In the genomic region with DNA sequence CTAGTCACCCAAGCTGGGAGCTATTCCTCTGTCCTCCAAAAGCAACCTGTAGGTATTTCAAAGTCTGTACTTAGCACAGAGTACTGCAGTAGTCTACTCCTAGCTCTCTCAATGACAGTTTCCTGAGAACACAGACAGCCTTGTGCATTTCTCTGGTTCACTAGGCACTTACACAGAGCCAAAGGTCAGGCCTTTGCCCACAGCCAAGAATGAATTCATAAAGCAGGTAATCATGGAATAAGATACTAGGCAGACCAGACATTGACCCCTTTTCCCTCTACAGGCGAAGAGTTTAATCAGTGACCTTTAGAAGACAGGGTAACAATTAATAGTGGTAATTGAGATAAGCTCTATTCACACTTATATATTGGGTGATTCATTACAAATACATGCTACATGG, we compare ENCODE assay signal across 21 mouse cellular contexts.
DNase-seq lines count a peak whose midpoint lies in the region; ATAC-seq and TF ChIP-seq lines count a peak whose summit lies in the region.
"Had no signal": no experiment of that assay in that cellular context is flagged by ENCODE, and none has a peak within 500 bp of the region (broad histone marks: within the 10 kb centered on the region; RNA-seq: fewer than 3 reads in every experiment).

No protein-coding gene starts in this region.

- no peaks in the 10 kb centered on the region for H3K9me3 ChIP-seq in heart, embryonic 11.5 days (replicated peaks; ENCODE audit: control insufficient read depth, low read length)
- H3K9me3 ChIP-seq in midbrain, embryonic 11.5 days (ENCODE audit: control insufficient read depth, low read length), result no peaks in the 10 kb centered on the region
- H3K9me3 ChIP-seq in midbrain, embryonic 15.5 days, result no peaks in the 10 kb centered on the region
- H3K9me3 ChIP-seq in intestine, postnatal 0 days (ENCODE audit: control insufficient read depth), result no peaks in the 10 kb centered on the region
- no peaks in the 10 kb centered on the region for H3K9me3 ChIP-seq in forebrain, embryonic 16.5 days (ENCODE audit: control insufficient read depth, low read length)
- H3K9me3 ChIP-seq: embryonic facial prominence, embryonic 10.5 days; embryonic facial prominence, embryonic 12.5 days; forebrain, embryonic 13.5 days had no signal

- no peaks in the 10 kb centered on the region for H3K36me3 ChIP-seq in heart, embryonic 11.5 days (ENCODE audit: control insufficient read depth, insufficient read depth, low read length)
- no peaks in the 10 kb centered on the region for H3K36me3 ChIP-seq in midbrain, embryonic 11.5 days (ENCODE audit: control insufficient read depth, insufficient read depth, low read length)
- H3K36me3 ChIP-seq in midbrain, embryonic 15.5 days (replicated peaks), result no peaks in the 10 kb centered on the region
- H3K36me3 ChIP-seq in intestine, postnatal 0 days (ENCODE audit: control insufficient read depth, insufficient read depth), result no peaks in the 10 kb centered on the region
- H3K36me3 ChIP-seq in forebrain, embryonic 16.5 days (ENCODE audit: control insufficient read depth, insufficient read depth), result no peaks in the 10 kb centered on the region
- H3K36me3 ChIP-seq: embryonic facial prominence, embryonic 10.5 days; embryonic facial prominence, embryonic 12.5 days; G1E had no signal

- H3K27me3 ChIP-seq in heart, embryonic 11.5 days (ENCODE audit: control insufficient read depth, insufficient read depth, low read length), result no peaks in the 10 kb centered on the region
- no peaks in the 10 kb centered on the region for H3K27me3 ChIP-seq in midbrain, embryonic 11.5 days (ENCODE audit: control insufficient read depth, insufficient read depth, low read length)
- H3K27me3 ChIP-seq in midbrain, embryonic 15.5 days (replicated peaks), result no peaks in the 10 kb centered on the region
- H3K27me3 ChIP-seq in intestine, postnatal 0 days (replicated peaks; ENCODE audit: control insufficient read depth, insufficient read depth, low read length), result no peaks in the 10 kb centered on the region
- no peaks in the 10 kb centered on the region for H3K27me3 ChIP-seq in forebrain, embryonic 16.5 days (replicated peaks; ENCODE audit: control insufficient read depth, insufficient read depth, low read length)
- H3K27me3 ChIP-seq: CH12.LX; embryonic facial prominence, embryonic 12.5 days; forebrain, embryonic 13.5 days; Patski had no signal

- H3K4me3 ChIP-seq in heart, embryonic 11.5 days (ENCODE audit: low read depth, low read length), result no peak overlapping the region
- no peak overlapping the region for H3K4me3 ChIP-seq in midbrain, embryonic 11.5 days (ENCODE audit: low read depth, low read length)
- no peak overlapping the region for H3K4me3 ChIP-seq in midbrain, embryonic 15.5 days
- no peak overlapping the region for H3K4me3 ChIP-seq in intestine, postnatal 0 days (ENCODE audit: low read depth, low read length)
- H3K4me3 ChIP-seq in forebrain, embryonic 16.5 days (replicated peaks; ENCODE audit: low read length), result no peak overlapping the region
- H3K4me3 ChIP-seq: embryonic facial prominence, embryonic 10.5 days; embryonic facial prominence, embryonic 12.5 days; forebrain, embryonic 13.5 days had no signal

- no peaks in the 10 kb centered on the region for H3K4me1 ChIP-seq in heart, embryonic 11.5 days (ENCODE audit: control insufficient read depth, insufficient read depth, low read length)
- no peaks in the 10 kb centered on the region for H3K4me1 ChIP-seq in midbrain, embryonic 11.5 days (ENCODE audit: control insufficient read depth, insufficient read depth, low read length)
- H3K4me1 ChIP-seq in midbrain, embryonic 15.5 days, result no peaks in the 10 kb centered on the region
- no peaks in the 10 kb centered on the region for H3K4me1 ChIP-seq in intestine, postnatal 0 days (replicated peaks; ENCODE audit: control insufficient read depth, insufficient read depth, low read length)
- no peaks in the 10 kb centered on the region for H3K4me1 ChIP-seq in forebrain, embryonic 16.5 days (replicated peaks; ENCODE audit: control insufficient read depth, insufficient read depth, low read length)
- H3K4me1 ChIP-seq: embryonic facial prominence, embryonic 10.5 days; embryonic facial prominence, embryonic 12.5 days; forebrain, embryonic 13.5 days had no signal

- H3K27ac ChIP-seq in heart, embryonic 11.5 days (ENCODE audit: low read depth, low read length), result no peak overlapping the region
- no peak overlapping the region for H3K27ac ChIP-seq in midbrain, embryonic 11.5 days (ENCODE audit: low read depth, low read length)
- no peak overlapping the region for H3K27ac ChIP-seq in midbrain, embryonic 15.5 days
- H3K27ac ChIP-seq in intestine, postnatal 0 days (ENCODE audit: low read depth, low read length), result no peak overlapping the region
- H3K27ac ChIP-seq in forebrain, embryonic 16.5 days (ENCODE audit: low read length), result no peak overlapping the region
- H3K27ac ChIP-seq: embryonic facial prominence, embryonic 10.5 days; embryonic facial prominence, embryonic 12.5 days; forebrain, embryonic 13.5 days had no signal

- H3K9ac ChIP-seq in heart, embryonic 11.5 days (ENCODE audit: low read depth, low read length), result no peak overlapping the region
- no peak overlapping the region for H3K9ac ChIP-seq in midbrain, embryonic 11.5 days (ENCODE audit: low read length)
- H3K9ac ChIP-seq in midbrain, embryonic 15.5 days, result no peak overlapping the region
- H3K9ac ChIP-seq in intestine, postnatal 0 days (ENCODE audit: low read depth, low read length), result no peak overlapping the region
- H3K9ac ChIP-seq in forebrain, embryonic 16.5 days (replicated peaks; ENCODE audit: low read depth, low read length), result no peak overlapping the region
- H3K9ac ChIP-seq: embryonic facial prominence, embryonic 12.5 days; forebrain, embryonic 13.5 days had no signal

- DNase-seq in heart, adult 11 months, result peak; percentile 11
- DNase-seq in kidney, adult 9 months, result peak; percentile 36
- no peak for DNase-seq in kidney, adult 11 months
- peak; percentile 51 for DNase-seq in midbrain, embryonic 11.5 days (ENCODE audit: low spot score, missing footprints)
- DNase-seq: adrenal gland, adult 8-10 months; adrenal gland, postnatal 14 days; adrenal gland, postnatal 36 days; B cell, adult 2 months; cerebellum, postnatal 25 days had no signal

- TF ChIP-seq CTCF in intestine, postnatal 0 days (IDR thresholded peaks at IDR 0.05; ENCODE audit: low read depth), result no peak

- 43% methylated on average over 1 of the region's 1 CpGs for WGBS in heart, embryonic 11.5 days (ENCODE audit: insufficient replicate concordance)
- 72% methylated on average over 1 of the region's 1 CpGs for WGBS in midbrain, embryonic 11.5 days
- WGBS in midbrain, embryonic 15.5 days, result 77% methylated on average over 1 of the region's 1 CpGs
- WGBS in intestine, postnatal 0 days, result 38% methylated on average over 1 of the region's 1 CpGs
- 57% methylated on average over 1 of the region's 1 CpGs for WGBS in forebrain, embryonic 16.5 days

- no peak for ATAC-seq in heart, embryonic 11.5 days (replicated peaks; ENCODE audit: insufficient number of reproducible peaks, low FRiP score, low TSS enrichment)
- no peak for ATAC-seq in midbrain, embryonic 11.5 days (ENCODE audit: low FRiP score)
- no peak for ATAC-seq in midbrain, embryonic 15.5 days (replicated peaks)
- peak; percentile 63 for ATAC-seq in intestine, postnatal 0 days
- no peak for ATAC-seq in forebrain, embryonic 16.5 days
- ATAC-seq: activated CD4-positive, CD25-positive, alpha-beta regulatory T cell, adult 4 months; CD4-positive, CD25-positive, alpha-beta regulatory T cell, adult 4 months; forebrain, embryonic 13.5 days; Patski had no signal

- H3K4me2 ChIP-seq in heart, embryonic 11.5 days, result no peak overlapping the region
- no peak overlapping the region for H3K4me2 ChIP-seq in midbrain, embryonic 11.5 days
- H3K4me2 ChIP-seq in midbrain, embryonic 15.5 days, result no peak overlapping the region
- H3K4me2 ChIP-seq in intestine, postnatal 0 days (replicated peaks; ENCODE audit: low read depth), result no peak overlapping the region
- no peak overlapping the region for H3K4me2 ChIP-seq in forebrain, embryonic 16.5 days (ENCODE audit: low read length)
- H3K4me2 ChIP-seq: embryonic facial prominence, embryonic 12.5 days; forebrain, embryonic 13.5 days had no signal
